Mouse (Mus musculus) CH12F3 (cell line): ENCODE measurements around the gene Il1b.

Experiments
- in situ Hi-C: fragments of 300-500 bp; cut with MboI; formaldehyde crosslinking; loops from 2 replicates; pipeline ENCODE4 v1.14.3; 2020; ENCODE audit warnings: low sequenced_read_pairs

Gene Il1b

GRCm38 (mm10) chr2:129371039-129371438, at the start of gene Il1b:
Il1b (minus strand) TSS chr2:129371139.
- in situ Hi-C loops = no loop called here

GRCm38 (mm10) chr2:129419361-129419880, 48.5 kb upstream of the Il1b start:
- in situ Hi-C loops = no loop called here

GRCm38 (mm10) chr2:129414593-129414992, 43.7 kb upstream of the Il1b start:
- in situ Hi-C loops = no loop called here

- in situ Hi-C loops = no loop called here
Observed at GRCm38 (mm10) chr2:129413488-129413887, 42.5 kb upstream of the Il1b start.

GRCm38 (mm10) chr2:129411651-129412050, 40.7 kb upstream of the Il1b start:
- in situ Hi-C loops = no loop called here

GRCm38 (mm10) chr2:129410344-129410743, 39.4 kb upstream of the Il1b start:
- in situ Hi-C loops = no loop called here

GRCm38 (mm10) chr2:129408476-129408875, 37.5 kb upstream of the Il1b start:
- in situ Hi-C loops = no loop called here

- in situ Hi-C loops = no loop called here
Observed at GRCm38 (mm10) chr2:129407596-129407995, 36.7 kb upstream of the Il1b start.

- in situ Hi-C loops = no loop called here
Observed at GRCm38 (mm10) chr2:129406508-129406907, 35.6 kb upstream of the Il1b start.

- in situ Hi-C loops = no loop called here
Observed at GRCm38 (mm10) chr2:129403786-129404185, 32.8 kb upstream of the Il1b start.

- in situ Hi-C loops = no loop called here
Observed at GRCm38 (mm10) chr2:129402330-129402729, 31.4 kb upstream of the Il1b start.

- in situ Hi-C loops = no loop called here
Observed at GRCm38 (mm10) chr2:129401803-129402202, 30.9 kb upstream of the Il1b start.

- in situ Hi-C loops = no loop called here
Observed at GRCm38 (mm10) chr2:129398176-129398575, 27.2 kb upstream of the Il1b start.

- in situ Hi-C loops = no loop called here
Observed at GRCm38 (mm10) chr2:129393524-129393923, 22.6 kb upstream of the Il1b start.

GRCm38 (mm10) chr2:129390161-129390560, 19.2 kb upstream of the Il1b start:
- in situ Hi-C loops = no loop called here

- in situ Hi-C loops = no loop called here
Observed at GRCm38 (mm10) chr2:129389323-129389722, 18.4 kb upstream of the Il1b start.

GRCm38 (mm10) chr2:129385331-129385730, 14.4 kb upstream of the Il1b start:
- in situ Hi-C loops = no loop called here

GRCm38 (mm10) chr2:129384272-129384660, 13.3 kb upstream of the Il1b start:
- in situ Hi-C loops = no loop called here

- in situ Hi-C loops = no loop called here
Observed at GRCm38 (mm10) chr2:129383512-129384271, 12.8 kb upstream of the Il1b start.

- in situ Hi-C loops = no loop called here
Observed at GRCm38 (mm10) chr2:129380746-129381474, 10.0 kb upstream of the Il1b start.

GRCm38 (mm10) chr2:129380211-129380610, 9.3 kb upstream of the Il1b start:
- in situ Hi-C loops = no loop called here

- in situ Hi-C loops = no loop called here
Observed at GRCm38 (mm10) chr2:129373307-129373706, 2.4 kb upstream of the Il1b start.
